Mouse (Mus musculus) liver, adult 2 months (tissue): Measurements from ENCODE around the gene Ndufc2.

Experiments used
- CTCF ChIP-seq: fragments of 200-500 bp; IDR thresholded peaks from 2 replicates; pipeline ENCODE4 v1.5.1; 2011; ENCODE audit warnings: low read depth, low read length, control low read depth
- POLR2A ChIP-seq: fragments of 200-500 bp; IDR thresholded peaks from 2 replicates; pipeline ENCODE4 v1.6.1; 2011; ENCODE audit warnings: low read length, control low read depth; ENCODE audit not compliant: insufficient read depth; ENCODE audit errors: extremely low read depth

DNA sequence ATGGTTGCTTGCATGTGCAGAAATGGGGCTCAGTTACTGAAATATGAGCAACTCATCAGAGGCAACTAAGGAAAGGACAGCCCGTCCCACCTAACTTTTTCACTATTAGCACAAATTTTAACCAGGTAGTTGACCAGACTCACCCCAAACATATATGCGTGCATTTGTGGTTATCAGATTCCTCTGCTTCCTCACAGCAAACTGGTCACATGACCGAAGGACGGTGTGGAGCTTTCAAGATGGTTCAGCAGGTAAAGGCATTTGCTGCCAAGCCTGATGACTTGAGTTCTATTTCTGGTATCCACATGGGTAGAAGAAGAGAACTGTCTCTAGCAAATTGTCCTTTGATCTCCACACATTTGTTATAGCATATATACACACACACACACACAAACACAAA lies 41.5 kb upstream of the Ndufc2 start:
- no peak for TF ChIP-seq POLR2A
- TF ChIP-seq CTCF, result no peak
